Mouse (Mus musculus): ENCODE results near the gene Aspg. TPM values are rescaled to one million over a fixed set of nuclear protein-coding genes. Genes with fewer than 3 reads are reported as not detected.

The Aspg gene
- polyA plus RNA-seq, 1 experiment from 2014 or later = 0.96 TPM

DNA sequence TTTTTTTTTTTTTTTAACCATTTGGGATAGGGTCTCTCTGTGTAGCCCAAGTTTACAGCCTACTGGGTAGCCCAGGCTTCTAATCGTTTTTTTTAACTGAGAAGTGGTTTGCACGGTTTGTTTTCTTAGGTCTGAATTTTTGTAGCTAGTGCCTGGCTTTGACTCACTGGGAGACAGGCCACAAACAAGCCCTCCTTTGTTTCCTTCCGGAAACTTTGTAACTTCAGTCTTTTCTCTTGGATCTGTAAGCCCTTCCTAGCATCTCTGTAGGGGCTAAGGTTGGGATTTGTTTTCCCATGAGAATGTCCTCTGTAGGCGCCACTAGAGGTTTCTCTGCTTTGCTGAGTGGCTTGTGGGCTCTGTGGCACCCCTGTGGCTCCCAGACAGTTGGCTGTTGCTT is 6.4 kb upstream of the Aspg start:
- ATAC-seq (ENCODE audit: low FRiP score, low read depth) = no peak
- no peak overlapping the region for H3K4me2 ChIP-seq (replicated peaks)
- H3K9me3 ChIP-seq = no peaks in the 10 kb centered on the region
- no peaks in the 10 kb centered on the region for H3K27me3 ChIP-seq (replicated peaks)
- no peak overlapping the region for H3K4me3 ChIP-seq
- no peak overlapping the region for H3K9ac ChIP-seq
- H3K36me3 ChIP-seq = no peaks in the 10 kb centered on the region
- 66% methylated on average over 4 of the region's 4 CpGs for WGBS
- no peaks in the 10 kb centered on the region for H3K4me1 ChIP-seq
- H3K27ac ChIP-seq = no peak overlapping the region

DNA sequence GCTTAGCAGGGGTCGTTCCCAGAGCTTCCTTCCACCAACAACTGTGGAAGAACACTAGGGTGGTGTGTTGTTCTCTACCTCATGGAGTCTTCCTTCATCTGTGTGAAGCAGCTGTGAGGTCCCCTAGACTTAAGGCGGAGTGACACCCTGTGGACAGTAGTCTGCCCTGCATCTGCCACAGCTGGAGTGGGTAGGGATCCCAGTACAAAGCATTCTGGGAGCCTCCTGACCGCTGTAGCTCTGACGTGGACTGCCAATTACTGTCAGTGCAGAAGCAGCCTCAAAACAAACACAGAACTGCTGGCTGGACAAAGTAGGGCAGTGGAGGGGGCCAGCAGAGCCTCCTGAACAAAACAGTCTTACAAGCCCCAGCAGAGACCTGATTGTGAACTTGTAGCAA is 5.4 kb upstream of the Aspg start:
- Histone ChIP-seq H3K9ac (no peak overlapping the region), H3K27me3 (replicated peaks) (0 out of 2 replicates have a peak, but pooled peaks cover 6% of the 10 kb centered on the region), H3K4me2 (replicated peaks) (no peak overlapping the region), H3K36me3 (no peaks in the 10 kb centered on the region), H3K4me1 (no peaks in the 10 kb centered on the region), H3K27ac (no peak overlapping the region), H3K9me3 (no peaks in the 10 kb centered on the region), H3K4me3 (no peak overlapping the region)
- ATAC-seq (ENCODE audit: low FRiP score, low read depth) = no peak
- 63% methylated on average over 4 of the region's 4 CpGs for WGBS

DNA sequence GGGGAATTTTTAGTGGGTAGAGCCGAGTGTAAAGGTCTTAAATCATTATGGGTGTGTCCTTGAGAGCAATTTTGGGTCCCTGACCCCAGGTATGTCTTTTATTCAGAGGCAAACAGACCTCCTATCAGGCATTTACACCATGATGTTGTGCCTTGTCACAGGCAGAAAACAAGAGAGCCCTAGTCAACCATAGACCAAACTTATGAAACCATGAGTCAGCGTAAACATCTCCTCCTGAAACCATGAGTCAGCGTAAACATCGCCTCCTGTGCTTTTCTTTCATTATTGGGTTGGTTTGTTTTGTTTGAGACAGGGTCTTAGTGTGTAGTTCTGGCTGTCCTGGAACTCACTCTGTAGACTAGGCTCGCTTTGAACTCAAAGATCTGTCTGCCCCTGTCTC is 3.3 kb upstream of the Aspg start:
- no peaks in the 10 kb centered on the region for H3K9me3 ChIP-seq
- WGBS = 87% methylated on average over 5 of the region's 5 CpGs
- H3K36me3 ChIP-seq = no peaks in the 10 kb centered on the region
- no peak overlapping the region for H3K4me2 ChIP-seq (replicated peaks)
- peaks cover 7% of the 10 kb centered on the region for H3K4me1 ChIP-seq
- no peak overlapping the region for H3K27ac ChIP-seq
- no peak overlapping the region for H3K9ac ChIP-seq
- no peak for ATAC-seq (ENCODE audit: low FRiP score, low read depth)
- H3K4me3 ChIP-seq = no peak overlapping the region
- peaks cover 21% of the 10 kb centered on the region for H3K27me3 ChIP-seq (replicated peaks)

DNA sequence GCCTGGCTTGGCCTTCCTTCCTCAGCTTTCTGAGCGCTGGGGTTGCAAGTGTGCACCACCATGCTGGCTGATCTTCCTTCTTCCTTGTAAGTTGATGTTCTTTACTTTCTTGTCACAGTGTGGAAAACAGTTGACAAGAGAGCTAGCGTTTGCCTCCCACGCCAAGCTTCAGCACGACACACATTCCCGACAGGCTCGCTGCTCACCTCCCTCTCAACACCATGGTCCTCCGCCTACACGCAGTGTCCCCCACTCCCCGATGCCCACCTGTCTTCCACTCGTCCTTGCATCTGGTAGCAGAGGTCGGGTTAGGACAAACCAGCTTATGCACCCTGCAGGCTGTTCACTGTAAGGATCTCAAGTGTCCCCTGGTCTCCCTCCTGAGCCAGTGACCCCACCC is 1.6 kb upstream of the Aspg start:
- H3K4me1 ChIP-seq = peaks cover 7% of the 10 kb centered on the region

DNA sequence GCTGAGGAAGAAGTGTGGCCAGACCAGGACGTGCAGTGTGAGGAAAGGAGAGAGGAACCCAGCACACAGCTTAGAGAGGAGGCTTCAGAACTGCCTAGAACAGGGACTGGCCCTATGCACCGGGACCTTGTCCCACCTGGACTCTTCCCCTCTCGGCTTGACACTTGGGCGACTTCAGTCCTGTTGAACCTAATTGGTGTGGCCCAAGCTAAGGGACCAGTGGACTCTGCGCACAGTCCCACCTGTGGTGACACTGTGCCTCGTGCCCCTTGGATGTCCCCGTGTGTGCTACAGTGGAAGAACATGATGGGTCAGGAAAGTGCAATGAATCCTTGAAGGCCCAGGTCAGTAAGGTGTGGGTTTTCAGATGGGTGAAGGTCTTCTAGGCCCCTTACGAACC is 1.2 kb downstream of the Aspg start:
- ATAC-seq (ENCODE audit: low FRiP score, low read depth) = no peak
- peaks cover 7% of the 10 kb centered on the region for H3K4me1 ChIP-seq
- no peaks in the 10 kb centered on the region for H3K9me3 ChIP-seq
- H3K27ac ChIP-seq = no peak overlapping the region
- WGBS = 84% methylated on average over 8 of the region's 8 CpGs
- no peak overlapping the region for H3K9ac ChIP-seq
- no peaks in the 10 kb centered on the region for H3K36me3 ChIP-seq
- H3K4me3 ChIP-seq = no peak overlapping the region
- H3K27me3 ChIP-seq (replicated peaks) = peaks cover 22% of the 10 kb centered on the region
- no peak overlapping the region for H3K4me2 ChIP-seq (replicated peaks)

More for the DNA sequence above, 1.6 kb upstream of the Aspg start:
- Histone ChIP-seq H3K9me3 (no peaks in the 10 kb centered on the region), H3K9ac (no peak overlapping the region), H3K36me3 (no peaks in the 10 kb centered on the region), H3K27me3 (replicated peaks) (peaks cover 21% of the 10 kb centered on the region), H3K4me2 (replicated peaks) (no peak overlapping the region), H3K4me3 (no peak overlapping the region), H3K27ac (no peak overlapping the region)
- 90% methylated on average over 11 of the region's 11 CpGs for WGBS
- ATAC-seq (ENCODE audit: low FRiP score, low read depth) = no peak

DNA sequence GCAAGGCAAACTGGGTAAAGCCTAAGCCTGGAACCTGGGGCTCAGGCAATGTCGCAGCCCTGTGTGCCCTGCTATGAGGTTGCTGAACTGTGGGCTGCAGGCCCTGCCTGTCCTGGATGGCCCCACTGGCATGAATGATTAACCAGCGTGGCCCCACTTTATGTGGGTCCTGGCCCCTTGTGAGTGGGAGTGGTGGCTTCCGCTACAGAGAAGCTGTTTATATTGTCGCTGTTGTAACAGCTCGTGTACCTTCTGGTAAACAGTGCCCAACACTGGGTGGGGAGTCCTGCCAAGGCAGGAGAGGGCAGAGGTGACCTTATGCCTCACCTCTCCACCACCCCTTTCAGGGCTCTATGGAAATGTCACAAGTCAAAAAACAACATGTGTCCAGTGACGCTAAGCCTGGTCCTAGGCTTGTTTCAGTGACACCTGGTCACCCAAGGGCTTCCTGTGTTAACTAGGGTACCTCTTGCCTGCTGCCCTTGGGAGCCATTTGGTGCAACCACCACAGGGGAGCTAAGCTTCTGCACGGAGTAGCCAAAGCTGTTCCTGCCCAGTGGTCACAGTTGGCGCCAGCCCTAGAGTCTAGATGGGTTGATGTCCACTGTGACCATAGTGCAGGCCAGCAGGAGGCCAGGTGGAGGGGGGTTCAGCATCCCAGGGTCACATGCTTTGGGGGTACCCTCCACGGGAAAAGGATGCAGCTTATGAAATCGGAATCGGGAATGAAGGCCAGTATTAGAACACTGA is 2.4 kb downstream of the Aspg start:
- H3K9me3 ChIP-seq = no peaks in the 10 kb centered on the region
- H3K4me3 ChIP-seq = no peak overlapping the region
- H3K36me3 ChIP-seq = no peaks in the 10 kb centered on the region
- WGBS = 81% methylated on average over 11 of the region's 11 CpGs
- peaks cover 26% of the 10 kb centered on the region for H3K27me3 ChIP-seq (replicated peaks)
- no peak overlapping the region for H3K27ac ChIP-seq
- peaks cover 7% of the 10 kb centered on the region for H3K4me1 ChIP-seq
- no peak overlapping the region for H3K4me2 ChIP-seq (replicated peaks)
- ATAC-seq (ENCODE audit: low FRiP score, low read depth) = no peak
- H3K9ac ChIP-seq = no peak overlapping the region

DNA sequence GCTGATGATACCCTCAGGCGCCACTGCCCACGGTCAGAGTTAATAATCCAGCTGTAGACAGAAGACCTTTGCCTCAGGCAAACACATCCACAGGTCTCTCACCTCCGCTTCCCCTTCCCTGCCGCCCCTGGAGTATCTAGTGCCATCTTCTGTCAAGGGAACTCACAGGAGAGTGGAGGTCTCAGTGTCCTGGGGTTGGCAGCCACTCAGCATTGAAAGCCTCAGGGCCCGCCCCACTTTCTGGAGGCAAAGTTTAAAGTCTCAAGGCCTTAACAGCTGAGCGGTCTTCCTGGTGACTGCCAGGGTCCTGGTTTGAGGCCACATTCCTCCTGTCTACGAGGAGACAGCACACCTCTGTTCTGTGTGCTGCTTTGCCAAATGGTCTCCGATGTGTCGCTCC is 3.2 kb downstream of the Aspg start:
- no peak overlapping the region for H3K4me3 ChIP-seq
- no peak for ATAC-seq (ENCODE audit: low FRiP score, low read depth)
- H3K4me2 ChIP-seq (replicated peaks) = no peak overlapping the region
- no peaks in the 10 kb centered on the region for H3K36me3 ChIP-seq
- no peak overlapping the region for H3K27ac ChIP-seq
- peaks cover 7% of the 10 kb centered on the region for H3K4me1 ChIP-seq
- peaks cover 28% of the 10 kb centered on the region for H3K27me3 ChIP-seq (replicated peaks)
- WGBS = 85% methylated on average over 9 of the region's 9 CpGs
- H3K9me3 ChIP-seq = no peaks in the 10 kb centered on the region
- no peak overlapping the region for H3K9ac ChIP-seq

DNA sequence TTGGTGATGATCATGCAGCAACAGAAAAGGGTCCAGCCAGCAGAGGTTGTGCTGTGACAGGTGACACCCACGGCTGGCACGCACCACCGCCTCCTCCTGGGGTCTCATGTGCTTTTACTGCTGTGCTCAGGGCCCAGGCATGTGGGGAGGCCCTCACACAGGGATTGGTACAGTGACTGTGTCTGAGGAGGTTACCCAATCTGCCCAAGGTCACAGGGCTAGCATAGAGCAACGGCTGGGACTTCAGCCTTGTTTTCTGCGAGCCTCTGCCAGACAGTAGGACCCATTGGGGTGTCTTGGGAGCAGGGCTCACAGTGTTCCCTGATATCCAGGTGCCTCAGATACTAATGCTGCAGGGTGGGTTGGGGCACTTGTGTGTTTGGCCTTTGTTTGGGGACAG is 4.8 kb downstream of the Aspg start:
- peaks cover 7% of the 10 kb centered on the region for H3K4me1 ChIP-seq
- no peak overlapping the region for H3K4me3 ChIP-seq
- peaks cover 29% of the 10 kb centered on the region for H3K27me3 ChIP-seq (replicated peaks)
- no peak for ATAC-seq (ENCODE audit: low FRiP score, low read depth)
- H3K9ac ChIP-seq = no peak overlapping the region
- 85% methylated on average over 5 of the region's 5 CpGs for WGBS
- no peaks in the 10 kb centered on the region for H3K36me3 ChIP-seq
- no peak overlapping the region for H3K4me2 ChIP-seq (replicated peaks)
- no peak overlapping the region for H3K27ac ChIP-seq
- no peaks in the 10 kb centered on the region for H3K9me3 ChIP-seq

DNA sequence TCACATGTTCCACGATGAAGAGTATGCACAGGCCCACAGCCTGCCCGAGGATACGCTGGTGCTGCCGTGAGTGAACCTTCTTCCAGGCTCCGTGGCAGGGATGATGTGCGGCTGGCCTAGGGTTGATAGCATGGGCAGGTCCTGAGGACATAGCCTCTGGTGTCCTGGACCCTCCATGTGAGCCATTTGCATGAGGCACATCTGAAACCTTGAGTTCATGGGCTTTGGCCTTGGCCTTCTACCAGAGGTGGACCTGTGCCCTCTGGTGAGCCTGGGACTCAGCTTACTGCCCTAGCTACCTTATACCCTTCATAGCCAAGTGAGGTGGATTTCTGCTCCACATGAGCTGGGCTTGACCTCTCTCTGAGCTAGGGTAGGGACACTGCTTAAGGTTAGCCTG is 5.8 kb downstream of the Aspg start:
- Histone ChIP-seq H3K27me3 (replicated peaks) (peaks cover 26% of the 10 kb centered on the region), H3K4me2 (replicated peaks) (no peak overlapping the region), H3K4me1 (no peaks in the 10 kb centered on the region), H3K36me3 (no peaks in the 10 kb centered on the region), H3K9ac (no peak overlapping the region), H3K27ac (no peak overlapping the region), H3K9me3 (no peaks in the 10 kb centered on the region), H3K4me3 (no peak overlapping the region)
- 90% methylated on average over 6 of the region's 6 CpGs for WGBS
- no peak for ATAC-seq (ENCODE audit: low FRiP score, low read depth)

DNA sequence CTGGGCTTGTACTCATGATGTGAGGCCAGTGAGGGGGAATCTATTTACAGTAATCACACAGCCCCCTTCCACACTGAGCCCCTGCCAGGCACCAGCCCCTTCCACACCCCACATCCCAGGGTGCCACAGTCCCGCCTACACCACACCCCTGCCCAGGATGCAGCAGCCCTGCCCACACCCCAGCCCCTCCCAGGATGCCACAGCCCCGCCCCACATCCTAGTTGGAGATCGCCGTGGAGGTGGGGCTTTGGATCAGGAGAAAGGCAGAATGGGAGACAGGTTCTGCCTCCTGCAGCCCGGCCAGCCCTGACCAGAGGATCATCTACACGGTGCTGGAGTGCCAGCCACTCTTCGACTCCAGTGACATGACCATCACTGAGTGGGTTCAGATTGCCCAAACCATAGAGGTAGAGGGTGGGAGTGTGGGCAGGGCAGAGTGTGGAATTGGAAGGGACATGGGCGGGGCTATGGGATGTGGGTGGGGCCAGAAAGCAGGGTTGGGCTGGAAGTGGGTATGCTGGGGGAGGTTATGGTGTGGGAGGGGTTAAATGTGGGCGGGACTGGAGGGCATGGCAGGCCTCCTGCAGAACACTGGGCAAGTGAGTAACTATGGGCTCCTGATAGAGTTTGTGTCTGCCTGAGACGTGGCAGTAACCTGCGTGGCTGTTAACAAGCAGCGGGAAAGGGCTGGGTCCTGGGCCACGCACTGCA is 6.4 kb downstream of the Aspg start:
- ATAC-seq (ENCODE audit: low FRiP score, low read depth) = 0 out of 2 replicates have a peak, but pooled peaks have one; percentile 49
- peaks cover 21% of the 10 kb centered on the region; the same call in 1 of the 2 replicates for H3K27me3 ChIP-seq (replicated peaks)
- H3K9me3 ChIP-seq = no peaks in the 10 kb centered on the region
- 19% methylated on average over 13 of the region's 13 CpGs for WGBS
- no peak overlapping the region for H3K9ac ChIP-seq
- H3K4me3 ChIP-seq = no peak overlapping the region
- H3K4me1 ChIP-seq = no peaks in the 10 kb centered on the region
- H3K36me3 ChIP-seq = no peaks in the 10 kb centered on the region
- no peak overlapping the region for H3K4me2 ChIP-seq (replicated peaks)
- H3K27ac ChIP-seq = no peak overlapping the region

DNA sequence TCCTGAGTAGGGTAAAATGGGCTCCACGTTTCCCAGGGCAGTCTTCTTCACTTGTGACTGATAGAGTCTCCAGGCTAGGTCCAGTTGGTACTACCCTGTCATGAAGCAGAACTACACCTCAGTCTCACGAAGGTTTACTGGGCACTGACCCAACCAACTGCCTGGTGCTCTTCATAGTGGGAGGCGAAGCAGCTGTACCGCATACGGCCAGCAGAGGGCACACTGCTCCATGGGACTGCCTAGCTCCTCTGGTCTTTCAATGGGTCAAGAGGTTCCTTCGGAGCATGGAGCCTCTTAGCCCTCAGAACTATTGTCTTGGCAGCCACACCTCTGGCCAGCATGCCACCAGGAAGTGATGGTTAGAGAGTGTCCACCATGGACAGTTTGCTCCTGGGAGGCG is 7.2 kb downstream of the Aspg start:
- H3K27ac ChIP-seq = no peak overlapping the region
- no peaks in the 10 kb centered on the region for H3K4me1 ChIP-seq
- WGBS = 12% methylated on average over 7 of the region's 7 CpGs
- H3K4me3 ChIP-seq = no peak overlapping the region
- peaks cover 21% of the 10 kb centered on the region; the same call in 1 of the 2 replicates for H3K27me3 ChIP-seq (replicated peaks)
- H3K9me3 ChIP-seq = no peaks in the 10 kb centered on the region
- no peaks in the 10 kb centered on the region for H3K36me3 ChIP-seq
- no peak overlapping the region for H3K9ac ChIP-seq
- no peak overlapping the region for H3K4me2 ChIP-seq (replicated peaks)
- ATAC-seq (ENCODE audit: low FRiP score, low read depth) = no peak

DNA sequence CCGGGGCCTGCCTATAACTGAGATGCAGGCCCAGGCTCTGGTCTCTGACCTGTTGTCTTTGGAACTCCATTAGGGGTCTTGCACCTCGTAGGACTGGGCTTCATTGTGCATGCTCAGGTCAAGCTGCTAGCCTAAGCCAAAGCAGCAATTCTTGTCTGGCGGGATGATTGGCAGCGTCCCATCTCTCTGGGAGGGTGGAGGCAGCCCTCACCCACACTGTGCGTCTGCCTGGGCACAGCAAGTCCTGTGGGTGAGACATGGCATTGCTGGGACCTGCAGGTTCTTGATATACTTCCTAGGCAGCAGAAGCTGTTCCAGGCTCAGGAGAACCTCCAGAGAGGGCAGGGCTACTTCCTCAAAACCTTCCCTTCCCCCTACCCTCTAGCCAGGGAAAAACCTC is 10.5 kb downstream of the Aspg start:
- H3K9ac ChIP-seq = no peak overlapping the region
- no peaks in the 10 kb centered on the region for H3K36me3 ChIP-seq
- H3K27me3 ChIP-seq (replicated peaks) = peaks cover 21% of the 10 kb centered on the region; the same call in 1 of the 2 replicates
- no peak overlapping the region for H3K27ac ChIP-seq
- no peaks in the 10 kb centered on the region for H3K4me1 ChIP-seq
- no peaks in the 10 kb centered on the region for H3K9me3 ChIP-seq
- H3K4me2 ChIP-seq (replicated peaks) = no peak overlapping the region
- no peak for ATAC-seq (ENCODE audit: low FRiP score, low read depth)
- 86% methylated on average over 5 of the region's 5 CpGs for WGBS
- no peak overlapping the region for H3K4me3 ChIP-seq
